Mouse (Mus musculus): ENCODE measurements around the gene Shc3. TPM values are rescaled to one million over a fixed set of nuclear protein-coding genes. Genes with fewer than 3 reads are reported as not detected.

The Shc3 gene
- total and polyA plus RNA-seq, 3 experiments = not detected

GRCm38 (mm10) chr13:51567411-51567851 lies 1.8 kb downstream of the Shc3 start (continued):
- no peak for TF ChIP-seq TBP (IDR thresholded peaks at IDR 0.05; ENCODE audit: low read depth, low read length)

- no peak for DNase-seq (ENCODE audit: low read depth, low spot score)
- Histone ChIP-seq H3K4me1 (ENCODE audit: control insufficient read depth in 1 of 2, insufficient read depth in 2 of 2, low read length in 2 of 2) (no peaks in the 10 kb centered on the region), H3K9ac (ENCODE audit: control insufficient read depth, low read depth, low read length, poor library complexity, severe bottlenecking) (no peak overlapping the region), H3K4me3 (ENCODE audit: control insufficient read depth in 1 of 2, insufficient read depth in 1 of 2, low read depth in 2 of 2, low read length in 2 of 2) (no peak overlapping the region), H3K36me3 (ENCODE audit: control insufficient read depth in 1 of 2, insufficient read depth in 2 of 2, low read length in 2 of 2) (no peaks in the 10 kb centered on the region), H3K9me3 (replicated peaks; ENCODE audit: insufficient read depth, low read length) (no peaks in the 10 kb centered on the region), H3K27me3 (ENCODE audit: control insufficient read depth in 1 of 2, insufficient read depth in 2 of 2, low read length in 2 of 2) (no peaks in the 10 kb centered on the region), H3K27ac (ENCODE audit: control insufficient read depth, low read depth, low read length) (no peak overlapping the region), H3K79me2 (ENCODE audit: control insufficient read depth, insufficient read depth, low read length, poor library complexity) (no peaks in the 10 kb centered on the region)
- no peak for TF ChIP-seq E2F4 (IDR thresholded peaks at IDR 0.05; ENCODE audit: borderline replicate concordance, low read depth, low read length)
- TF ChIP-seq UBTF (IDR thresholded peaks at IDR 0.05; ENCODE audit: borderline replicate concordance, insufficient read depth, low read depth, low read length) = no peak
- TF ChIP-seq ZNF384 (IDR thresholded peaks at IDR 0.05; ENCODE audit: low read depth, low read length) = no peak
- TF ChIP-seq CHD1 (IDR thresholded peaks at IDR 0.05; ENCODE audit: low read depth, low read length) = no peak
- TF ChIP-seq POLR2AphosphoS5 (IDR thresholded peaks at IDR 0.05; ENCODE audit: borderline replicate concordance, low read depth, low read length) = no peak
- no peak for TF ChIP-seq MEF2A (IDR thresholded peaks at IDR 0.05; ENCODE audit: extremely low read depth, insufficient replicate concordance, low read depth, low read length, poor library complexity, severe bottlenecking)
- TF ChIP-seq TBP (IDR thresholded peaks at IDR 0.05; ENCODE audit: low read depth, low read length) = no peak
- TF ChIP-seq ELF1 (IDR thresholded peaks at IDR 0.05; ENCODE audit: low read depth, low read length) = no peak
These were observed 2.2 kb downstream of the Shc3 start for GRCm38 (mm10) chr13:51567078-51567395.

- Histone ChIP-seq H3K4me3 (ENCODE audit: control insufficient read depth in 1 of 2, insufficient read depth in 1 of 2, low read depth in 2 of 2, low read length in 2 of 2) (no peak overlapping the region), H3K36me3 (ENCODE audit: control insufficient read depth in 1 of 2, insufficient read depth in 2 of 2, low read length in 2 of 2) (no peaks in the 10 kb centered on the region), H3K27me3 (ENCODE audit: control insufficient read depth in 1 of 2, insufficient read depth in 2 of 2, low read length in 2 of 2) (no peaks in the 10 kb centered on the region), H3K27ac (ENCODE audit: control insufficient read depth, low read depth, low read length) (no peak overlapping the region), H3K9ac (ENCODE audit: control insufficient read depth, low read depth, low read length, poor library complexity, severe bottlenecking) (no peak overlapping the region), H3K79me2 (ENCODE audit: control insufficient read depth, insufficient read depth, low read length, poor library complexity) (no peaks in the 10 kb centered on the region), H3K9me3 (replicated peaks; ENCODE audit: insufficient read depth, low read length) (no peaks in the 10 kb centered on the region), H3K4me1 (ENCODE audit: control insufficient read depth in 1 of 2, insufficient read depth in 2 of 2, low read length in 2 of 2) (no peaks in the 10 kb centered on the region)
- no peak for DNase-seq (ENCODE audit: low read depth, low spot score)
- TF ChIP-seq SIN3A (IDR thresholded peaks at IDR 0.05; ENCODE audit: low read length) = no peak
- TF ChIP-seq MAFK (IDR thresholded peaks at IDR 0.05; ENCODE audit: borderline replicate concordance, low read depth, low read length) = no peak
- TF ChIP-seq MYB (IDR thresholded peaks at IDR 0.05; ENCODE audit: low read depth, low read length) = no peak
- no peak for TF ChIP-seq USF2 (IDR thresholded peaks at IDR 0.05; ENCODE audit: borderline replicate concordance in 1 of 2, insufficient read depth in 1 of 2, low read depth in 1 of 2, low read length in 2 of 2)
- TF ChIP-seq E2F4 (IDR thresholded peaks at IDR 0.05; ENCODE audit: borderline replicate concordance, low read depth, low read length) = no peak
- TF ChIP-seq GATA1 (IDR thresholded peaks at IDR 0.05; ENCODE audit: low read depth, low read length) = no peak
- TF ChIP-seq RCOR1 (IDR thresholded peaks at IDR 0.05; ENCODE audit: low read depth, low read length) = no peak
- no peak for TF ChIP-seq RAD21 (IDR thresholded peaks at IDR 0.05; ENCODE audit: low read depth, low read length)
- no peak for TF ChIP-seq UBTF (IDR thresholded peaks at IDR 0.05; ENCODE audit: borderline replicate concordance, insufficient read depth, low read depth, low read length)
These were observed 2.7 kb downstream of the Shc3 start for GRCm38 (mm10) chr13:51566371-51567077.
